Mouse (Mus musculus) retina, adult 2 months (tissue): ENCODE data around the gene Ranbp10.
"Not testable (repeated sequence)": the region's sequence is repeated elsewhere in the genome, so short reads cannot be mapped to it uniquely, and the experiment has no call there.

Experiments
- DNase-seq: peaks from one replicate; pipeline ENCODE4 v3.0.0-alpha.2; 2012; ENCODE audit warnings: low read depth, low spot score

The Ranbp10 gene

GRCm38 (mm10) chr8:105835318-105835717, 8.2 kb upstream of the Ranbp10 start:
- no peak for DNase-seq

GRCm38 (mm10) chr8:105833740-105834139, 6.6 kb upstream of the Ranbp10 start:
- DNase-seq, result not testable (repeated sequence)

GRCm38 (mm10) chr8:105826379-105826778, 771 bp downstream of the Ranbp10 start:
- DNase-seq, result no peak

GRCm38 (mm10) chr8:105825506-105825905, 1.6 kb downstream of the Ranbp10 start:
- DNase-seq, result no peak

GRCm38 (mm10) chr8:105820925-105821324, 6.2 kb downstream of the Ranbp10 start:
- no peak for DNase-seq

GRCm38 (mm10) chr8:105819659-105820058, 7.5 kb downstream of the Ranbp10 start:
- no peak for DNase-seq

GRCm38 (mm10) chr8:105813241-105813640, 13.9 kb downstream of the Ranbp10 start:
- DNase-seq, result no peak

DNA sequence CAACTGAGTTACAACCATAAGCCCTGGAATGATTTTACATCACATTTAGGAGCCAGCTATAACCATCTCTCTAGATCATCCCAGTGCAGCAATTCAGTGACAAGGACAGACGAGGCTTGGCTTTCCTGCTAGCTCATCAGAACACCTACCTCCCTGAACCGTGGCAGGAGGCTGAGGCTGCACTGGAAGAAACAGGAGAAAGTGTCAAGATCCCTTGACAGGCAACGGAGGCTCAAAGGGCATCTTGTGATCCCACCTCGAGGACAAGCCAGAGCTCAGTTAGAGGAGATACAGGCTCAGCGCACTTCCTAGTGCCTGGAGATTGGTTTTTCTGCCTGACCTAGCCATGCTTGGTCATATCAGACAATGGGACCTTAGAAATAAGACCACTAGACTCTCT, 14.6 kb downstream of the Ranbp10 start:
- DNase-seq, result no peak

DNA sequence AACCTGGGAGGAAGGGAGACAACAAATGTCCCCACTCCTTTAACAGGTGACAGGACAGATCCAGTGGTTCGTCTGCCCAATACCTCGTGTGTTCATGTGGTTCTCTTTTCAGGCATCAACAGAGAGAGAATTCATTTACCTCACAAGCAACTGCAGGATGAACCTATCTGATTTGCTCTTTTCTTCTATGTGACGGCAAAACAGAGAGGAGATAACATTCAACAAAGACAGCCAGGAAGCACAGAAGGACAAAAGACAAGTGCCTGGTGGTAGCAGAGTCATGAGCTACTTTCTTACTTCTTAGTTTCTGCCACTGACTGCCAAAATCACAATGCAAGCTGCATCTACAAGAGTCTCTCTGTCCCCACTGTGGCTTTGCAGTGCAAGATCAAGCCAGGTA, 15.6 kb downstream of the Ranbp10 start:
- no peak for DNase-seq

GRCm38 (mm10) chr8:105811061-105811460, 16.1 kb downstream of the Ranbp10 start:
- DNase-seq, result no peak

GRCm38 (mm10) chr8:105810245-105810786, 16.8 kb downstream of the Ranbp10 start:
- no peak for DNase-seq

- DNase-seq, result no peak
These were observed 18.7 kb downstream of the Ranbp10 start for GRCm38 (mm10) chr8:105808480-105808879.

DNA sequence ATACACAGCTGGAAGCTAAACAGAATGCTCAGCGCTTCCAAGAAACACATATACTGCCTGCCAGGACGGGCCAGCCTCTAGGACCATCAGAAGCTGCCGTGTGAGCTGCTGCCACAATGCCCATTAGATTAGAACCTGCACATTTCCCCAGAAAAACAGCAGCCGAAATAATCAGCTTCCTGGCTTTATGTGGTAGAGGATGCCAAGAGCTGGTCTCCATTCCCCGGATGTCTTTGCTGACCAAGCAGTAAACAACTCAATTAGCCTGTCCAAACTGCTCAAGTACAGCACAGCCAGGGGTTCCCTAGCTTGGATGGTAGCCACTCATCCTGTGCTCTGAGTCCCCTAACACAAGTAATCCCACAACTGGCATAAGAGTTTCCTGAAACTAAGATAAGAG, 19.4 kb downstream of the Ranbp10 start:
- DNase-seq, result no peak

DNA sequence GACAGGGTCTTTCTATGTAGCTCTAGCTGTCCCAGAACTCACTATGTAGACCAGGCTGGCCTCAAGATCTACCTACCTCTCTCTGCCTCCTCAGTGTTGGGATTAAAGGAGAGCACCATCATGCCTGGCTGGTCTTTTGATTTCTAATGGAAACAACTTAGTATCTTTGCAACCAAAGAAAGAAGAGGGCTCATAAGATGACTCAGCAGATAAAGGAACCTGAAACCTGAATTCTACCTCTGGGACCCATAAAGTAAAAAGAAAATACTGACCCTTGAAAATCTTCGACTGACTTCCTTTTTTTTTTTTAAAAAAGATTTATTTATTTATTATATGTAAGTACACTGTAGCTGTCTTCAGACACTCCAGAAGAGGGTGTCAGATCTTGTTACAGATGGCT, 21.2 kb downstream of the Ranbp10 start:
- DNase-seq, result no peak

DNA sequence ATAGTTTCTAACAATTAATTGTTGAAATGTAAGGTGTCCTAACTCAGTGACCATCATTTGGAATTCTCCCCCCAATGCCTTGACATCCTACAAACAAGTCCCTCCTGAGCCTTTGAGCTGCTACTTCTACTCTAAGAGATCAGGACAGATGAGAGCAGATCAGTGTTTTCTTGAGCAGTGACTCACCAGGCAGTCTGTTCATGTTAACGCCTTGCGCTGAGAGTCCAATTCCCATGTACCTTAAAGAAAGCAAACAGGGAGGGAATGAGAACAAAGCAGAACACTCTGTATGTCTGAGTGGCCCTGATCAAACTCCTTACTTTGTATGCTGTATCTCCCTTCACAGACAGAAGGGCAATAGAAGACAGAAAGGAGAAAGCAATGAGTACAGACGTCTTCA, 21.8 kb downstream of the Ranbp10 start:
- no peak for DNase-seq

DNA sequence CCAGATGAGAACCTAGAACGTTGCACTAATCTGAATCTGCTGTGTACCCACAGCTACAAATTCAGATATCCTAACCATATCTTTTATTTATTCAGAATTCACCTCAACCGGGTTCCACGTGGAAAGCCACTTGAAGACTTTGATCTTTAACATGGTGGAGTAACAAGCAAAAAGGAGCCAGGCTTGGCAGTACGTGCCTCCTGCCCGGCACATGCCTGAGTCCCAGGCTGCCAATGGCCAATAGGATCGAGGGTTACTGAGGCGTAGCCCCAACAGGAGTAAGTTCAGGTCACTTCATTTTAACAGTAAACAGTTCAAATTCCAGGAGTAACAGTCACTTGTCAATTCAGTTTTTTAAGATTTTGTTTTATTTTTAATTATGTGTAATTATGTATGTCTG, 22.4 kb downstream of the Ranbp10 start:
- no peak for DNase-seq

- no peak for DNase-seq
These were observed 25.8 kb downstream of the Ranbp10 start for GRCm38 (mm10) chr8:105801153-105801904.

GRCm38 (mm10) chr8:105799091-105799812, 27.9 kb downstream of the Ranbp10 start:
- DNase-seq, result no peak

GRCm38 (mm10) chr8:105798408-105798807, 28.7 kb downstream of the Ranbp10 start:
- no peak for DNase-seq

DNA sequence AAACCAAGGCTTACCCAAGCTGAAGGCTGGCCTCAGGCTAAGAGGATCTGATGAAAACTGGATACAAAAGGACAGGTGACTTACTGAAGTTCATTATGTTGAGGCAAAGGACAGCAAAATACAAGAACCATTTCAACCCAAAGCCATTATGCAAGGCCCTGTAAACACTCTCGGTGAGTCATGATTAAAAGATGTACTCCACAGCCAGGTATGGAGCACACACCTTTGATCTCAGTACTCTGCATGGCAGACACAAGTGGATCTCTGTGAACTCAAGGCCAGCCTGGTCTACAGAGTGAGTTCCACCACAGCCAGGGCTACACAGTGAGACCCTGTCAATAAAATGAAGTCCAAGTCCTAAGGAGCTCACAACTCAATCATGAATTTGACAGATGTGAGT, 31.4 kb downstream of the Ranbp10 start:
- no peak for DNase-seq

DNA sequence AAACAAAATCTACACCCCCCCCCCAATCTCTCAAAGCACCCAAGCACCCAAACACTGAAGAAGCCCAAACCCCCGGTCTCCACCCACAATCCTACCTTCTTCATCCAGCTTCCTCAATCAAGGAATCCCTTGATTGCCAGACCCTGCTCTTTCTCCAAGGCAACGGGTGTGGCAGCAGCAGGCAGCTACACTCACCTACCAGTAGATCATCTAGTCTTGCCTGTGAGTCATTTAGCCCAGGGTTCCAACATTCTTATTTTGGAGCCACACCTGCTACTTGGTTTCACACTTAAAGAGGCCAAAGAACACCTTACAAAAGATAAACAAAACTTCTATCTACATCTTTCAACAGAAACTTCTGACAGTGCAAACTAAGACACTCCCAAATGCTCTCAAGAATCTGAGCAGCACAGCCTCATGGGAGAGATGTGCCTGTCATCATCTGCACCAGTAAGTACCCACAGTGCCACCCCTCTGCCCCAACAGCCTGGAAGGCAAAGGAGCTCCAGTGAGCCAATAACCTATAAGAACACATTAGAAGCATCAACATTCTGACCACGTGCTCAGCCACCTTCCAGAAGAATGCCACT, 33.0 kb downstream of the Ranbp10 start:
- DNase-seq, result no peak

GRCm38 (mm10) chr8:105793331-105793730, 33.8 kb downstream of the Ranbp10 start:
- no peak for DNase-seq
